Mouse (Mus musculus): ENCODE results near the gene Synrg.

GRCm38 (mm10) chr11:84063631-84064209, 99.5 kb downstream of the Synrg start:
- TF ChIP-seq CTCF (IDR thresholded peaks at IDR 0.05; ENCODE audit: insufficient read depth, low read depth, low read length) (no peak), POLR2A (IDR thresholded peaks at IDR 0.05; ENCODE audit: insufficient read depth, low read depth, low read length) (no peak)

Measured in olfactory bulb, adult 2 months (tissue).